Mouse (Mus musculus): ENCODE data around the gene F2. TPM values are rescaled to one million over a fixed set of nuclear protein-coding genes. Genes with fewer than 3 reads are reported as not detected.

Gene F2
- total RNA-seq (2021) = 14.0 and 232 TPM in 2 replicates
- long read RNA-seq, experiment 1, transcript F2-201 (14 exons, 1,988 nt) = major isoform, 5 of 9 reads
- long read RNA-seq, experiment 1, partial matches to known transcripts = 4 of 9 reads
- long read RNA-seq, experiment 1, other reads (novel, unspliced or antisense) = 0 of 9 reads
- long read RNA-seq, experiment 2, transcript F2-201 (14 exons, 1,988 nt) = major isoform, 242 of 325 reads
- long read RNA-seq, experiment 2, partial matches to known transcripts = 66 of 325 reads
- long read RNA-seq, experiment 2, other reads (novel, unspliced or antisense) = 17 of 325 reads

- DNase-seq = no peak
These were observed at the start of gene F2 for GRCm38 (mm10) chr2:91636229-91636628. F2 (minus strand) TSS chr2:91636414.

GRCm38 (mm10) chr2:91683919-91684318 lies 47.7 kb upstream of the F2 start:
- no peak for DNase-seq

- DNase-seq = peak; percentile 67
These were observed 46.6 kb upstream of the F2 start for GRCm38 (mm10) chr2:91682850-91683249.

GRCm38 (mm10) chr2:91676961-91677360 lies 40.7 kb upstream of the F2 start:
- DNase-seq = no peak

GRCm38 (mm10) chr2:91676420-91676819 lies 40.2 kb upstream of the F2 start:
- DNase-seq = no peak

- DNase-seq = no peak
These were observed 38.7 kb upstream of the F2 start for GRCm38 (mm10) chr2:91674895-91675294.

GRCm38 (mm10) chr2:91673587-91673986 lies 37.4 kb upstream of the F2 start:
- no peak for DNase-seq

- DNase-seq = no peak
These were observed 33.8 kb upstream of the F2 start for GRCm38 (mm10) chr2:91670038-91670437.

- peak; percentile 45 for DNase-seq
These were observed 33.1 kb upstream of the F2 start for GRCm38 (mm10) chr2:91669326-91669725.

- DNase-seq = no peak
These were observed 31.5 kb upstream of the F2 start for GRCm38 (mm10) chr2:91667747-91668146.

GRCm38 (mm10) chr2:91666386-91666910 lies 30.2 kb upstream of the F2 start:
- no peak for DNase-seq

GRCm38 (mm10) chr2:91664780-91665179 lies 28.6 kb upstream of the F2 start:
- no peak for DNase-seq

GRCm38 (mm10) chr2:91660981-91661380 lies 24.8 kb upstream of the F2 start:
- DNase-seq = no peak

GRCm38 (mm10) chr2:91659657-91660056 lies 23.4 kb upstream of the F2 start:
- no peak for DNase-seq

GRCm38 (mm10) chr2:91656774-91657173 lies 20.6 kb upstream of the F2 start:
- DNase-seq = no peak

- no peak for DNase-seq
These were observed 19.6 kb upstream of the F2 start for GRCm38 (mm10) chr2:91655827-91656226.

GRCm38 (mm10) chr2:91655388-91655787 lies 19.2 kb upstream of the F2 start:
- no peak for DNase-seq

GRCm38 (mm10) chr2:91652863-91653262 lies 16.6 kb upstream of the F2 start:
- DNase-seq = no peak

GRCm38 (mm10) chr2:91651458-91652258 lies 15.4 kb upstream of the F2 start:
- no peak for DNase-seq

GRCm38 (mm10) chr2:91650360-91650995 lies 14.3 kb upstream of the F2 start:
- DNase-seq = peak; percentile 72

- peak; percentile 98 for DNase-seq
These were observed 13.5 kb upstream of the F2 start, which contains the start of the genes Zfp408 and Arhgap1 for GRCm38 (mm10) chr2:91649553-91650359. Zfp408 (minus strand) TSS chr2:91649791. Arhgap1 (plus strand) TSS chr2:91649860.

- no peak for DNase-seq
These were observed 12.9 kb upstream of the F2 start for GRCm38 (mm10) chr2:91649152-91649551.

Measured in adrenal gland, postnatal 14 days (tissue).